Mouse (Mus musculus) MEL (cell line): Measurements from ENCODE around the gene Ifrd1. TPM values are rescaled to one million over a fixed set of nuclear protein-coding genes. Genes with fewer than 3 reads are reported as not detected.

Source experiments
- DNase-seq: peaks from one replicate; pipeline ENCODE4 v3.0.0; 2011; ENCODE audit warnings: low read depth, low spot score
- H3K27ac ChIP-seq: 2 replicates; pipeline ENCODE4 v1.5.1; 2012; ENCODE audit warnings: low read depth, mild to moderate bottlenecking, control low read depth, low read length, moderate library complexity; ENCODE audit not compliant: control insufficient read depth
- H3K27me3 ChIP-seq, 2 experiments: fragments of 150-350 bp in 1 of 2; sonication (generic) in 1 of 2; 2 replicates each; pipeline ENCODE4 v1.6.1; 2012; ENCODE audit warnings: low read length in 2 of 2, mild to moderate bottlenecking in 2 of 2, improper control_type of control experiment in 1 of 2, moderate library complexity in 1 of 2; ENCODE audit not compliant: insufficient read depth in 2 of 2, control insufficient read depth in 1 of 2
- H3K36me3 ChIP-seq, 2 experiments: 2 replicates each; pipeline ENCODE4 v1.6.1; 2012 to 2014; ENCODE audit warnings: low read length in 2 of 2, improper control_type of control experiment in 1 of 2, inconsistent platforms in 1 of 2, mild to moderate bottlenecking in 1 of 2; ENCODE audit not compliant: insufficient read depth in 2 of 2, control insufficient read depth in 1 of 2
- H3K4me1 ChIP-seq, 2 experiments: fragments of 150-350 bp in 1 of 2; sonication (generic) in 1 of 2; 2 replicates each; pipeline ENCODE4 v1.6.1; 2012; ENCODE audit warnings: low read length in 2 of 2, improper control_type of control experiment in 1 of 2, mild to moderate bottlenecking in 1 of 2; ENCODE audit not compliant: insufficient read depth in 2 of 2, control insufficient read depth in 1 of 2
- H3K4me3 ChIP-seq, 2 experiments: fragments of 150-350 bp in 1 of 2; sonication (generic) in 1 of 2; 2 replicates each; pipeline ENCODE4 v1.5.1; 2012; ENCODE audit warnings: low read depth in 2 of 2, low read length in 2 of 2, mild to moderate bottlenecking in 2 of 2, moderate library complexity in 2 of 2, control low read depth in 1 of 2, improper control_type of control experiment in 1 of 2; ENCODE audit not compliant: control insufficient read depth in 1 of 2, insufficient read depth in 1 of 2
- H3K79me2 ChIP-seq: 2 replicates; pipeline ENCODE4 v1.6.1; 2012; ENCODE audit warnings: mild to moderate bottlenecking, low read length, moderate library complexity; ENCODE audit not compliant: control insufficient read depth, poor library complexity, insufficient read depth
- H3K9ac ChIP-seq: 2 replicates; pipeline ENCODE4 v1.6.1; 2012; ENCODE audit warnings: low read depth, mild to moderate bottlenecking, control low read depth, low read length, moderate library complexity; ENCODE audit not compliant: control insufficient read depth, poor library complexity, severe bottlenecking
- H3K9me3 ChIP-seq: fragments of 150-350 bp; sonication (generic); replicated peaks from 2 replicates; pipeline ENCODE4 v1.6.1; 2012; ENCODE audit warnings: mild to moderate bottlenecking, low read length, improper control_type of control experiment, moderate library complexity; ENCODE audit not compliant: insufficient read depth
- BHLHE40 ChIP-seq: IDR thresholded peaks from 2 replicates; pipeline ENCODE4 v1.6.1; 2012; ENCODE audit warnings: low read depth, mild to moderate bottlenecking, inconsistent platforms, low read length, improper control_type of control experiment, borderline replicate concordance
- CHD1 ChIP-seq: IDR thresholded peaks from 2 replicates; pipeline ENCODE4 v1.6.1; 2012; ENCODE audit warnings: low read depth, mild to moderate bottlenecking, inconsistent platforms, low read length, improper control_type of control experiment
- CTCF ChIP-seq, 3 experiments: IDR thresholded peaks in 2 of 3; conservative IDR thresholded peaks in 1 of 3; 2 replicates each; pipeline ENCODE4 v1.5.1; 2011 to 2012; ENCODE audit warnings: low read length in 3 of 3, low read depth in 2 of 3, mild to moderate bottlenecking in 2 of 3, improper control_type of control experiment in 1 of 3, inconsistent platforms in 1 of 3, mixed read lengths in 1 of 3, moderate library complexity in 1 of 3; ENCODE audit not compliant: control insufficient read depth in 1 of 3, insufficient read depth in 1 of 3, poor library complexity in 1 of 3, severe bottlenecking in 1 of 3
- E2F4 ChIP-seq: IDR thresholded peaks from 2 replicates; pipeline ENCODE4 v1.6.1; 2011; ENCODE audit warnings: low read depth, low read length, improper control_type of control experiment, borderline replicate concordance
- ELF1 ChIP-seq: IDR thresholded peaks from 2 replicates; pipeline ENCODE4 v1.6.1; 2014; ENCODE audit warnings: low read depth, mild to moderate bottlenecking, inconsistent platforms, low read length, improper control_type of control experiment, moderate library complexity
- EP300 ChIP-seq, 2 experiments: IDR thresholded peaks; 2 replicates each; pipeline ENCODE4 v1.6.1; 2011; ENCODE audit warnings: improper control_type of control experiment in 2 of 2, low read length in 2 of 2, low read depth in 1 of 2, mild to moderate bottlenecking in 1 of 2
- ETS1 ChIP-seq: IDR thresholded peaks from 2 replicates; pipeline ENCODE4 v1.6.1; 2012; ENCODE audit warnings: low read depth, mild to moderate bottlenecking, inconsistent platforms, low read length, improper control_type of control experiment, moderate library complexity
- GATA1 ChIP-seq: IDR thresholded peaks from 2 replicates; pipeline ENCODE4 v1.6.1; 2011; ENCODE audit warnings: low read depth, low read length, improper control_type of control experiment
- HCFC1 ChIP-seq: IDR thresholded peaks from 2 replicates; pipeline ENCODE4 v1.6.1; 2012; ENCODE audit warnings: low read depth, mild to moderate bottlenecking, inconsistent platforms, low read length, improper control_type of control experiment, moderate library complexity
- JUND ChIP-seq: IDR thresholded peaks from 2 replicates; pipeline ENCODE4 v1.6.1; 2011; ENCODE audit warnings: low read depth, mild to moderate bottlenecking, improper control_type of control experiment, low read length
- KAT2A ChIP-seq: conservative IDR thresholded peaks from 2 replicates; pipeline ENCODE4 v1.6.1; 2012; ENCODE audit warnings: low read depth, low read length, improper control_type of control experiment, inconsistent platforms
- MAFK ChIP-seq: IDR thresholded peaks from 2 replicates; pipeline ENCODE4 v1.6.1; 2011; ENCODE audit warnings: low read depth, mild to moderate bottlenecking, low read length, improper control_type of control experiment, borderline replicate concordance
- MAX ChIP-seq: IDR thresholded peaks from 2 replicates; pipeline ENCODE4 v1.6.1; 2011; ENCODE audit warnings: low read length, improper control_type of control experiment
- MAZ ChIP-seq: IDR thresholded peaks from 2 replicates; pipeline ENCODE4 v1.6.1; 2012; ENCODE audit warnings: low read depth, mild to moderate bottlenecking, inconsistent platforms, low read length, improper control_type of control experiment
- MEF2A ChIP-seq: IDR thresholded peaks from 2 replicates; pipeline ENCODE4 v1.6.1; 2014; ENCODE audit warnings: low read depth, mild to moderate bottlenecking, inconsistent platforms, low read length, improper control_type of control experiment; ENCODE audit not compliant: poor library complexity, insufficient replicate concordance, severe bottlenecking; ENCODE audit errors: extremely low read depth
- MXI1 ChIP-seq: IDR thresholded peaks from 2 replicates; pipeline ENCODE4 v1.6.1; 2011; ENCODE audit warnings: mild to moderate bottlenecking, low read depth, low read length, improper control_type of control experiment
- MYB ChIP-seq: IDR thresholded peaks from 2 replicates; pipeline ENCODE4 v1.6.1; 2011; ENCODE audit warnings: mild to moderate bottlenecking, low read depth, low read length, improper control_type of control experiment
- MYC ChIP-seq: IDR thresholded peaks from 2 replicates; pipeline ENCODE4 v1.6.1; 2011; ENCODE audit warnings: low read depth, mild to moderate bottlenecking, low read length, improper control_type of control experiment, moderate library complexity
- NELFE ChIP-seq: IDR thresholded peaks from 2 replicates; pipeline ENCODE4 v1.6.1; 2011; ENCODE audit warnings: low read depth, low read length, improper control_type of control experiment
- POLR2AphosphoS2 ChIP-seq: IDR thresholded peaks from 2 replicates; pipeline ENCODE4 v1.6.1; 2011; ENCODE audit warnings: low read length, improper control_type of control experiment
- POLR2AphosphoS5 ChIP-seq: IDR thresholded peaks from 2 replicates; pipeline ENCODE4 v1.6.1; 2012; ENCODE audit warnings: low read depth, borderline replicate concordance, mild to moderate bottlenecking, inconsistent platforms, low read length, moderate library complexity, mixed read lengths
- RAD21 ChIP-seq: IDR thresholded peaks from 2 replicates; pipeline ENCODE4 v1.6.1; 2011; ENCODE audit warnings: mild to moderate bottlenecking, low read depth, low read length, improper control_type of control experiment
- RCOR1 ChIP-seq: IDR thresholded peaks from 2 replicates; pipeline ENCODE4 v1.6.1; 2012; ENCODE audit warnings: low read depth, mild to moderate bottlenecking, inconsistent platforms, low read length, improper control_type of control experiment
- SIN3A ChIP-seq: IDR thresholded peaks from 2 replicates; pipeline ENCODE4 v1.6.1; 2012; ENCODE audit warnings: low read length, improper control_type of control experiment, inconsistent platforms
- TAL1 ChIP-seq: IDR thresholded peaks from 2 replicates; pipeline ENCODE4 v1.6.1; 2012; ENCODE audit warnings: mild to moderate bottlenecking, inconsistent platforms, low read length, moderate library complexity, mixed read lengths
- TCF12 ChIP-seq: IDR thresholded peaks from 2 replicates; pipeline ENCODE4 v1.6.1; 2014; ENCODE audit warnings: low read depth, mild to moderate bottlenecking, inconsistent platforms, low read length, improper control_type of control experiment, moderate library complexity
- UBTF ChIP-seq: IDR thresholded peaks from 2 replicates; pipeline ENCODE4 v1.6.1; 2012; ENCODE audit warnings: low read depth, mild to moderate bottlenecking, inconsistent platforms, low read length, improper control_type of control experiment, moderate library complexity, borderline replicate concordance; ENCODE audit not compliant: insufficient read depth
- USF1 ChIP-seq: IDR thresholded peaks from 2 replicates; pipeline ENCODE4 v1.6.1; 2014; ENCODE audit warnings: low read depth, mild to moderate bottlenecking, inconsistent platforms, low read length, improper control_type of control experiment, moderate library complexity
- USF2 ChIP-seq, 2 experiments: IDR thresholded peaks; 2 replicates each; pipeline ENCODE4 v1.6.1; 2011 to 2012; ENCODE audit warnings: improper control_type of control experiment in 2 of 2, low read length in 2 of 2, borderline replicate concordance in 1 of 2, inconsistent platforms in 1 of 2, low read depth in 1 of 2, mild to moderate bottlenecking in 1 of 2; ENCODE audit not compliant: insufficient read depth in 1 of 2
- ZC3H11A ChIP-seq: IDR thresholded peaks from 2 replicates; pipeline ENCODE4 v1.6.1; 2012; ENCODE audit warnings: low read depth, mild to moderate bottlenecking, inconsistent platforms, low read length, improper control_type of control experiment
- ZKSCAN1 ChIP-seq: IDR thresholded peaks from 2 replicates; pipeline ENCODE4 v1.6.1; 2012; ENCODE audit warnings: low read depth, mild to moderate bottlenecking, inconsistent platforms, low read length, improper control_type of control experiment, moderate library complexity
- ZMIZ1 ChIP-seq: IDR thresholded peaks from 2 replicates; pipeline ENCODE4 v1.6.1; 2012; ENCODE audit warnings: low read depth, mild to moderate bottlenecking, inconsistent platforms, low read length, improper control_type of control experiment, moderate library complexity
- ZNF384 ChIP-seq: IDR thresholded peaks from 2 replicates; pipeline ENCODE4 v1.6.1; 2012; ENCODE audit warnings: low read depth, mild to moderate bottlenecking, inconsistent platforms, low read length, improper control_type of control experiment
- polyA plus RNA-seq, 2 experiments: library from polyadenylated mRNA; stranded (reverse) in 1 of 2; unstranded in 1 of 2; fragments of >175 nt in 1 of 2; fragments of >200 nt in 1 of 2; gene quantifications; 2 replicates each; pipeline versions ENCODE4 v1.2.1 to v1.2.4; 2012; ENCODE audit warnings: low replicate concordance in 2 of 2, low read depth in 1 of 2; ENCODE audit not compliant: insufficient read length in 2 of 2, insufficient read depth in 1 of 2, missing spikeins in 1 of 2
- total RNA-seq: library from RNA; depleted of rRNA; stranded (reverse); fragments of 300-350 nt; gene quantifications from 2 replicates; pipeline ENCODE4 v1.2.3, GENCODE M21; 2012

Gene Ifrd1
- total and polyA plus RNA-seq, 3 experiments: 161 to 167 TPM; not detected in 1

- Histone ChIP-seq H3K9me3 (no peaks in the 10 kb centered on the region), H3K9ac (no peak overlapping the region), H3K4me3 (no peak overlapping the region), H3K79me2 (no peaks in the 10 kb centered on the region), H3K27me3 (no peaks in the 10 kb centered on the region), H3K36me3 (peaks cover 0 to 11% of the 10 kb centered on the region in 2 experiments; a peak in 2 of 4 replicates), H3K27ac (no peak overlapping the region), H3K4me1 (peaks cover 2 to 12% of the 10 kb centered on the region in 2 experiments)
- peak; percentile 81 for DNase-seq
- no peak for TF ChIP-seq KAT2A
- TF ChIP-seq USF1: no peak
- TF ChIP-seq ZNF384: no peak
- no peak for TF ChIP-seq HCFC1
- TF ChIP-seq CTCF (IDR thresholded peaks at IDR 0.05 in 2 of 3, conservative IDR thresholded peaks at IDR 0.05 in 1 of 3; ENCODE audit: control insufficient read depth in 1 of 3, insufficient read depth in 1 of 3, low read depth in 2 of 3, low read length in 3 of 3, poor library complexity in 1 of 3, severe bottlenecking in 1 of 3): no peak
- TF ChIP-seq BHLHE40: no peak
- no peak for TF ChIP-seq POLR2AphosphoS5
- TF ChIP-seq MXI1: no peak
- no peak for TF ChIP-seq UBTF
- 0 out of 2 replicates have a peak, but pooled peaks have one; percentile 24 for TF ChIP-seq SIN3A
- no peak; the same call in 1 of the 2 replicates for TF ChIP-seq GATA1
- peak; percentile 24; the same call in 1 of the 2 replicates for TF ChIP-seq NELFE
- TF ChIP-seq MEF2A: no peak
- TF ChIP-seq ZC3H11A: no peak
- TF ChIP-seq TAL1: 0 out of 2 replicates have a peak, but pooled peaks have one; percentile 27
- no peak for TF ChIP-seq MYB
- TF ChIP-seq CHD1: no peak
- TF ChIP-seq ZKSCAN1: no peak
- TF ChIP-seq RCOR1: no peak
- peak; percentile 26; the same call in 1 of the 2 replicates for TF ChIP-seq TCF12
- peak; percentile 7 to 37; a peak in 3 of 4 replicates for TF ChIP-seq EP300 (IDR thresholded peaks at IDR 0.05; ENCODE audit: low read depth in 1 of 2, low read length in 2 of 2)
- TF ChIP-seq POLR2AphosphoS2: no peak
- TF ChIP-seq ZMIZ1: no peak
- TF ChIP-seq ETS1: no peak
- no peak for TF ChIP-seq JUND
- no peak for TF ChIP-seq USF2 (IDR thresholded peaks at IDR 0.05; ENCODE audit: borderline replicate concordance in 1 of 2, insufficient read depth in 1 of 2, low read depth in 1 of 2, low read length in 2 of 2)
- no peak for TF ChIP-seq E2F4
- TF ChIP-seq RAD21: no peak
- no peak for TF ChIP-seq MAZ
- TF ChIP-seq ELF1: no peak
- TF ChIP-seq MYC: peak; percentile 20; the same call in 1 of the 2 replicates
- no peak for TF ChIP-seq MAFK
- TF ChIP-seq MAX: 0 out of 2 replicates have a peak, but pooled peaks have one; percentile 13
Observed at GRCm38 (mm10) chr12:40171637-40172036, 76.7 kb downstream of the Ifrd1 start.
